Mouse (Mus musculus) heart, postnatal 0 days (tissue): ENCODE data around the gene Sdk2. TPM values are rescaled to one million over a fixed set of nuclear protein-coding genes. Genes with fewer than 3 reads are reported as not detected.

Experiments
- ATAC-seq: fragments of 200-750 bp; cut with Nextera tagmentation; 2 replicates; pipeline ENCODE4 v1.8.0; 2017; ENCODE audit warnings: low read depth, moderate number of reproducible peaks, moderate library complexity; ENCODE audit not compliant: insufficient read depth
- DNase-seq: peaks from one replicate; pipeline ENCODE4 v3.0.0-alpha.2; 2016; ENCODE audit warnings: low spot score
- H3K27ac ChIP-seq: fragments of 300-500 bp; sonication (generic); 2 replicates; pipeline ENCODE4 v1.5.1; 2014; ENCODE audit warnings: low read depth, mild to moderate bottlenecking
- H3K27me3 ChIP-seq: fragments of 300-500 bp; sonication (generic); 2 replicates; pipeline ENCODE4 v1.6.1; 2014; ENCODE audit warnings: low read length, mixed read lengths; ENCODE audit not compliant: control insufficient read depth, insufficient read depth
- H3K36me3 ChIP-seq: fragments of 300-500 bp; sonication (generic); replicated peaks from 2 replicates; pipeline ENCODE4 v1.6.1; 2014; ENCODE audit warnings: low read length, mixed read lengths; ENCODE audit not compliant: control insufficient read depth, insufficient read depth
- H3K4me1 ChIP-seq: fragments of 300-500 bp; sonication (generic); 2 replicates; pipeline ENCODE4 v1.6.1; 2014; ENCODE audit warnings: antibody characterized with exemption; ENCODE audit not compliant: control insufficient read depth, insufficient read depth
- H3K4me2 ChIP-seq: fragments of 300-500 bp; sonication (generic); 2 replicates; pipeline ENCODE4 v1.6.1; 2014; ENCODE audit warnings: low read depth, mild to moderate bottlenecking, low read length, moderate library complexity
- H3K4me3 ChIP-seq: fragments of 300-500 bp; sonication (generic); 2 replicates; pipeline ENCODE4 v1.5.1; 2014; ENCODE audit warnings: low read depth, low read length
- H3K9ac ChIP-seq: fragments of 300-500 bp; sonication (generic); replicated peaks from 2 replicates; pipeline ENCODE4 v1.6.1; 2014; ENCODE audit warnings: low read depth, low read length, mixed read lengths
- H3K9me3 ChIP-seq: fragments of 300-500 bp; sonication (generic); replicated peaks from 2 replicates; pipeline ENCODE4 v1.6.1; 2016; ENCODE audit warnings: low read length; ENCODE audit not compliant: control insufficient read depth
- CTCF ChIP-seq: IDR thresholded peaks from 2 replicates; pipeline ENCODE4 v1.5.1; 2016; ENCODE audit warnings: antibody characterized with exemption, control low read depth, low read depth
- EP300 ChIP-seq: IDR thresholded peaks from 2 replicates; pipeline ENCODE4 v1.6.1; 2016; ENCODE audit warnings: antibody characterized with exemption, low read depth
- WGBS: fragments of 180-500 bp; shearing (Covaris S2); extraction: QIAGEN DNeasy Blood & Tissue Kit; methylation state at CpG from one replicate; pipeline ENCODE4 v1.1.7; 2014; 5-methylcytosine and 5-hydroxymethylcytosine counted together
- polyA plus RNA-seq: library from polyadenylated mRNA; unstranded; fragments of >200 nt; fragmentation: Nextera tagmentation; extraction: Ambion mirVana; gene quantifications from 2 replicates; pipeline ENCODE4 v1.2.1, GENCODE M21; 2015
- total RNA-seq: library from RNA; depleted of rRNA; stranded (reverse); fragments of >200 nt; gene quantifications from 2 replicates; pipeline ENCODE4 v1.2.3, GENCODE M21; 2014; ENCODE audit warnings: low replicate concordance

Gene Sdk2
- total and polyA plus RNA-seq, 2 experiments from 2014 or later, result 0.27 to 1.9 TPM

GRCm38 (mm10) chr11:114019087-114019486 is 47.8 kb downstream of the Sdk2 start:
- DNase-seq (no peak), ATAC-seq (no peak)
- H3K4me2 ChIP-seq, result no peak overlapping the region
- H3K36me3 ChIP-seq, result no peaks in the 10 kb centered on the region
- TF ChIP-seq CTCF, result no peak
- TF ChIP-seq EP300, result no peak
- no peaks in the 10 kb centered on the region for H3K9me3 ChIP-seq
- no peaks in the 10 kb centered on the region for H3K4me1 ChIP-seq
- H3K27ac ChIP-seq, result no peak overlapping the region
- no peak overlapping the region for H3K9ac ChIP-seq
- WGBS, result 28% methylated on average over 11 of the region's 11 CpGs
- no peak overlapping the region for H3K4me3 ChIP-seq
- H3K27me3 ChIP-seq, result 0 out of 2 replicates have a peak, but pooled peaks cover 5% of the 10 kb centered on the region

GRCm38 (mm10) chr11:114016889-114017392 is 49.9 kb downstream of the Sdk2 start:
- Histone ChIP-seq H3K4me2 (no peak overlapping the region), H3K9me3 (no peaks in the 10 kb centered on the region), H3K36me3 (no peaks in the 10 kb centered on the region), H3K9ac (no peak overlapping the region), H3K4me1 (no peaks in the 10 kb centered on the region), H3K27me3 (0 out of 2 replicates have a peak, but pooled peaks cover 5% of the 10 kb centered on the region), H3K27ac (no peak overlapping the region), H3K4me3 (no peak overlapping the region)
- no peak for DNase-seq
- ATAC-seq, result 0 out of 2 replicates have a peak, but pooled peaks have one; percentile 36
- TF ChIP-seq CTCF (no peak), EP300 (no peak)
- 29% methylated on average over 14 of the region's 14 CpGs for WGBS

GRCm38 (mm10) chr11:114016108-114016888 is 50.5 kb downstream of the Sdk2 start:
- Histone ChIP-seq H3K9me3 (no peaks in the 10 kb centered on the region), H3K4me3 (no peak overlapping the region), H3K27ac (no peak overlapping the region), H3K4me1 (no peaks in the 10 kb centered on the region), H3K36me3 (no peaks in the 10 kb centered on the region), H3K27me3 (0 out of 2 replicates have a peak, but pooled peaks cover 5% of the 10 kb centered on the region), H3K9ac (no peak overlapping the region), H3K4me2 (no peak overlapping the region)
- no peak for ATAC-seq
- TF ChIP-seq EP300 (no peak), CTCF (no peak)
- WGBS, result 45% methylated on average over 15 of the region's 15 CpGs
- DNase-seq, result no peak

GRCm38 (mm10) chr11:114011523-114011922 is 55.3 kb downstream of the Sdk2 start:
- H3K4me2 ChIP-seq, result no peak overlapping the region
- WGBS, result 47% methylated on average over 9 of the region's 9 CpGs
- no peaks in the 10 kb centered on the region for H3K36me3 ChIP-seq
- H3K27ac ChIP-seq, result no peak overlapping the region
- no peaks in the 10 kb centered on the region for H3K27me3 ChIP-seq
- no peak overlapping the region for H3K9ac ChIP-seq
- no peak for DNase-seq
- no peak; the same call in 1 of the 2 replicates for ATAC-seq
- no peaks in the 10 kb centered on the region for H3K9me3 ChIP-seq
- TF ChIP-seq EP300, result no peak
- no peak for TF ChIP-seq CTCF
- H3K4me1 ChIP-seq, result no peaks in the 10 kb centered on the region
- H3K4me3 ChIP-seq, result no peak overlapping the region

- Histone ChIP-seq H3K4me2 (no peak overlapping the region), H3K27ac (no peak overlapping the region), H3K27me3 (no peaks in the 10 kb centered on the region), H3K9me3 (no peaks in the 10 kb centered on the region), H3K36me3 (no peaks in the 10 kb centered on the region), H3K4me3 (no peak overlapping the region), H3K4me1 (no peaks in the 10 kb centered on the region), H3K9ac (no peak overlapping the region)
- no peak for DNase-seq
- 69% methylated on average over 12 of the region's 12 CpGs for WGBS
- ATAC-seq, result no peak
- no peak for TF ChIP-seq EP300
- no peak for TF ChIP-seq CTCF
Measured at GRCm38 (mm10) chr11:114005879-114006278, 61.0 kb downstream of the Sdk2 start.

GRCm38 (mm10) chr11:114004651-114005050 is 62.2 kb downstream of the Sdk2 start:
- 80% methylated on average over 7 of the region's 7 CpGs for WGBS
- H3K27ac ChIP-seq, result no peak overlapping the region
- TF ChIP-seq EP300, result no peak
- no peak for TF ChIP-seq CTCF
- H3K9ac ChIP-seq, result no peak overlapping the region
- ATAC-seq, result no peak
- no peaks in the 10 kb centered on the region for H3K36me3 ChIP-seq
- H3K4me3 ChIP-seq, result no peak overlapping the region
- no peaks in the 10 kb centered on the region for H3K4me1 ChIP-seq
- H3K9me3 ChIP-seq, result no peaks in the 10 kb centered on the region
- H3K27me3 ChIP-seq, result no peaks in the 10 kb centered on the region
- no peak for DNase-seq
- no peak overlapping the region for H3K4me2 ChIP-seq
